Mouse (Mus musculus): ENCODE measurements around the gene Ang. TPM values are rescaled to one million over a fixed set of nuclear protein-coding genes. Genes with fewer than 3 reads are reported as not detected.

The Ang gene
- polyA plus RNA-seq (2016; fragmentation: Nextera tagmentation; extraction: Ambion mirVana), result 1.9 and 3.2 TPM in 2 replicates

DNA sequence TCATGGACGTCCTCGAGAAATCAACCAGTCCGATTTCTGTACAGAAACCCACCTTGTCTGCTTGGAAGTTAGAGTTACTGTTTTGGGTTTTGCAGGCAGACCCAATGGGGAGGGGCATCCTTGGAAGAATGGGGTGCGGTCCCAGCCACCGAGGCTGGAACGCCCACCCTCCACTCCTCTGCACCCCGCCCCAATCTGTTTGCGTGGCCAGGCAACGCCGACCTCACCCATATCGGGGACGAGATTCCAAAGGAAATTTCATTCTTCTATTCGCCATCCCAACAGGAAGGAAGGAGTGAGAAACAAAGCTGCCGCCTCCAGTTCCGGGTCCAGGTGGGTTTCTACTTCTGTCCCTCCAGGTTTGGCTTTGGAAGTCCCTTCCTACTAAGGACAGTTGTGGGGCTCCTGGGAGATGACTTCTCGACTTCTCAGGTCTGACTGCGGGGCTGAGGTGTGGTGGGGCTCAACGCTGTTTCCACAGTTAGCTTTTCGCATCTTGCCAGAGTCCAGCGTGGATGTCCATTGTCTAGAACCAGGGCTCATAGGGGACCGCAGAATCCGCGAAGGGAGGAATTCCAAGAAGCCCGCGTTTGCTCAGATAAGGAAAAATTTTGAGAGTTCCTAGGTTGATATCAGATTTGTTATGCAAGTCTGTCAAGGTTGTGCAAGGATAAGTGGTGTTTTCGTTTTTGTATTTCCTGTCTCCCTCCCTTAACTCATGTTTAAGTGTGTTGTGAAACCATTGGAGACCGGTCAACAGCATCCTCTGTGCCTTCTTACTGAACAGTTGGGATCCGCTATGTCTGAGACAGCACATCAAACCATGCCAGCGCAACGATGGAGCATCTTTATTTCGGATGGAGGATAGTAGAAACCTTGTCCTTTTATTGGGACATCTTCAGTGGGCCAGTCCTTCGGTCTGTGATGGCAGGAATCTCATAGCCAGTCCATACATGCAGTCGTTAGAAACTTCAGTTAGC, at the start of gene Ang, which contains the start of gene Rnase4:
Ang (plus strand) TSS at position 230 of the 980 bp plus-strand sequence.
Rnase4 (plus strand) TSS at position 157 of the 980 bp plus-strand sequence.
- Histone ChIP-seq H3K36me3 (no peaks in the 10 kb centered on the region), H3K9me3 (no peaks in the 10 kb centered on the region), H3K4me1 (0 out of 2 replicates have a peak, but pooled peaks cover 10% of the 10 kb centered on the region), H3K27ac (replicated peaks) (peak within 1 kb of the TSS; percentile 76), H3K27me3 (peaks cover 22% of the 10 kb centered on the region), H3K9ac (replicated peaks) (peak within 1 kb of the TSS; percentile 53), H3K4me3 (peak within 1 kb of the TSS; percentile 64), H3K4me2 (replicated peaks) (peak within 1 kb of the TSS; percentile 75)
- ATAC-seq (ENCODE audit: low FRiP score, low read depth), result peak; percentile 27; the same call in 1 of the 2 replicates
- 9% methylated on average over 33 of the region's 33 CpGs for WGBS

DNA sequence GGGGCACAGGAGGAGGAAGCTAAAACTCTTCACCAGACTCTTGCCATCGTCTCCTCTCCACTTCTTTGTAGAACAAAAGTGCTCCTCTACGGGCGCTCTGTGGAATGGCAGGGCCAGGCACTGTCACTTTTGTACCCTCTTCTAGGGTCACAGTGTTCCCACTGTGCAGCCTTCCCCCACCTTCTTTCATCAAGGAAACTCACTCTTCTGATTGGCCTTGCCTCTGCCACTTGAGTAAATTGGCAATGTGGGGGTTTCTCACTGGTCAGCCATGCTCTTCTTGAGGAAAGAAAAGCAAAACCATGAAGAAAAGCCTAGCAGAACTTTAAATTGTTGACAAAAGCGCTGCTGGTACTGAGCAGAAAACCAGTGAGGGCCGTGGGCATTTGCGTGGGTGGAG, 49.2 kb upstream of the Ang start, which contains the start of gene Rnase9:
Rnase9 (minus strand) TSS at position 101 of the 400 bp plus-strand sequence.
- Histone ChIP-seq H3K4me3 (no peak within 1 kb of the TSS), H3K9me3 (no peaks in the 10 kb centered on the region), H3K27ac (replicated peaks) (no peak within 1 kb of the TSS), H3K4me2 (replicated peaks) (no peak within 1 kb of the TSS), H3K9ac (replicated peaks) (no peak within 1 kb of the TSS), H3K4me1 (no peaks in the 10 kb centered on the region), H3K36me3 (no peaks in the 10 kb centered on the region), H3K27me3 (no peaks in the 10 kb centered on the region)
- WGBS, result 62% methylated on average over 6 of the region's 6 CpGs
- no peak for ATAC-seq (ENCODE audit: low FRiP score, low read depth)

DNA sequence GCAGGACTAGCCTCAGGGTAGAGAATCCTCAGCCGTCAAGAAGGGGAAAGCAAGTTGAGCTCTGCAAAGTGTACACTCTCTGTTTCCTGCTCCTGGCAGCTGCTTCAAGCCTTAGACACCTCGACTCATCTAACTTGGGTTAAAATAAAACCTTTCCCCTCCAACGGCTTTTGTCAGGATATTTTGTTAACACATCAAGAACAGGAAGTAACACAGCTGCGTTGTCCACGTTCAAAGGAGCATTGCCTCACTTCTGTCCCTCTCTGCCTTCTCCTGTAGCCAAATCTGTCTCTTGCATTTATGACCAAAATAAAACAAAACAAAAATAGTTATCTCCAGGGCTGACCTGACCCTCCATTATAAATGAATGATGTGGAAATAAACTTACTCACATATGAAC, 43.1 kb upstream of the Ang start:
- no peak overlapping the region for H3K4me3 ChIP-seq
- no peak overlapping the region for H3K4me2 ChIP-seq (replicated peaks)
- 81% methylated on average over 5 of the region's 5 CpGs for WGBS
- no peak overlapping the region for H3K9ac ChIP-seq (replicated peaks)
- 0 out of 2 replicates have a peak, but pooled peaks cover 4% of the 10 kb centered on the region for H3K27me3 ChIP-seq
- no peaks in the 10 kb centered on the region for H3K4me1 ChIP-seq
- H3K36me3 ChIP-seq, result no peaks in the 10 kb centered on the region
- no peak overlapping the region for H3K27ac ChIP-seq (replicated peaks)
- no peak for ATAC-seq (ENCODE audit: low FRiP score, low read depth)
- H3K9me3 ChIP-seq, result no peaks in the 10 kb centered on the region

DNA sequence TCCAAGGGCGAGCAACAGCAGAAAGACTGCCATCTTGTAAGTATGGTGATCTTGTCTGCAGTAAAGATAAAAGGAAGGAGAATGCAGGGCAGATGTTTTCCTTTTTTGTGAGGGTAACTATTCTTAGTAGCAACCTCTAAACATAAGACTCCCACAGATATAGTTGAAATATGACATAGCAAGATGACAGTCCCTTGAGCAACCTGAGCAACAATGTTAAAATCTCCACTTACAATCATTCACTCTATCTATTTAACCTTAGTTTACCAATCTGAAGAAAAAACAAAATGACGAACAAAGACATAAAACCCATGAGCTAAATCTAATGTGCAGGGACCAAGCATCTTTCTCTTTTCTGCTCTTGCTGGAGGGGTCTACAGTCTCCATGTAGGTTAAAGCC, 40.9 kb upstream of the Ang start, which contains the start of gene Rnase11:
Rnase11 (minus strand) TSS at position 101 of the 400 bp plus-strand sequence.
- no peaks in the 10 kb centered on the region for H3K36me3 ChIP-seq
- H3K27me3 ChIP-seq, result peaks cover 4% of the 10 kb centered on the region; the same call in 1 of the 2 replicates
- no peak within 1 kb of the TSS for H3K4me2 ChIP-seq (replicated peaks)
- no peak within 1 kb of the TSS for H3K27ac ChIP-seq (replicated peaks)
- no peak for ATAC-seq (ENCODE audit: low FRiP score, low read depth)
- H3K4me1 ChIP-seq, result peaks cover 12% of the 10 kb centered on the region; the same call in 1 of the 2 replicates
- no peaks in the 10 kb centered on the region for H3K9me3 ChIP-seq
- H3K9ac ChIP-seq (replicated peaks), result no peak within 1 kb of the TSS
- H3K4me3 ChIP-seq, result no peak within 1 kb of the TSS
- 93% methylated on average over 2 of the region's 2 CpGs for WGBS

DNA sequence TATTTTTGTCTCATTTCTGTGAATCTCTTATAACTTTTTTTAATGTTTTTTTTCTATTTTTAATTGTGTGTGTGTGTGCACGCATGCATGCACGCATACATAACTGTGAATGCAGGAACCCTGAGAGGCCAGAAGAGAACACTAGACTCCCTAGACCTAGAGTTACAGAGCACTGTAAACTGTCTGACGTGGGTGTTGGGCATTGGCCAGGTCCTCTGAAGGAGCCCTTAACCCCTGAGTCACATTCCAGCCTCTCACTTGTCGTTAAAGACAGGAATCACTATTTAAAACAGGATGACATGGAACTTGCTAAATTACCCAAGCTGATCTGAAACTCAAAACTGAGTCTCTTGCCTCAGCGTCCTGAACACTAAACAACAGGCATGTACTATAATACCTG, 39.0 kb upstream of the Ang start:
- H3K4me3 ChIP-seq, result no peak overlapping the region
- no peak overlapping the region for H3K4me2 ChIP-seq (replicated peaks)
- no peak overlapping the region for H3K27ac ChIP-seq (replicated peaks)
- H3K9ac ChIP-seq (replicated peaks), result no peak overlapping the region
- 67% methylated on average over 5 of the region's 5 CpGs for WGBS
- H3K9me3 ChIP-seq, result no peaks in the 10 kb centered on the region
- peaks cover 4% of the 10 kb centered on the region; the same call in 1 of the 2 replicates for H3K27me3 ChIP-seq
- H3K4me1 ChIP-seq, result peaks cover 12% of the 10 kb centered on the region; the same call in 1 of the 2 replicates
- ATAC-seq (ENCODE audit: low FRiP score, low read depth), result no peak
- H3K36me3 ChIP-seq, result no peaks in the 10 kb centered on the region

DNA sequence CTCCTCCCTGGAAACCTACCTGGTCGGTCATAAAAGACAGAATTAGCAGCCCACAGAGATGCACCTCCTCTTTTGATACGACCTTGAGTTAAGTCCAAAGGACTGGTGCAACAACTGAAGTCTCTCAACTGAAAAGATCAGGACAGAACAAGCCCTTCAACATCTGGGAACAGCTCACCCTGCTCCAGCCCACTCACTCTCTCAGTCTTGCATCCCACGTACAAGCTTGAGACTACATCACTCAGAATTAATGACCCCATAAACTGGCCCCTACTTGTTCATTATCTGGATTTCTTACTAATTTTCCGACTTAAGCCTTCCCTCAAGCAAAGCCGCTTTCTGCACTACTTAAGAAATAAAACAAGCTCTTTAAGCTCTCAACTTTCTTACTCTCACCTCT, 37.8 kb upstream of the Ang start:
- ATAC-seq (ENCODE audit: low FRiP score, low read depth), result no peak
- H3K4me2 ChIP-seq (replicated peaks), result no peak overlapping the region
- H3K27ac ChIP-seq (replicated peaks), result no peak overlapping the region
- H3K4me3 ChIP-seq, result no peak overlapping the region
- peaks cover 4% of the 10 kb centered on the region; the same call in 1 of the 2 replicates for H3K27me3 ChIP-seq
- no peaks in the 10 kb centered on the region for H3K36me3 ChIP-seq
- H3K9ac ChIP-seq (replicated peaks), result no peak overlapping the region
- H3K4me1 ChIP-seq, result peaks cover 12% of the 10 kb centered on the region; the same call in 1 of the 2 replicates
- no peaks in the 10 kb centered on the region for H3K9me3 ChIP-seq
- 39% methylated on average over 5 of the region's 5 CpGs for WGBS

DNA sequence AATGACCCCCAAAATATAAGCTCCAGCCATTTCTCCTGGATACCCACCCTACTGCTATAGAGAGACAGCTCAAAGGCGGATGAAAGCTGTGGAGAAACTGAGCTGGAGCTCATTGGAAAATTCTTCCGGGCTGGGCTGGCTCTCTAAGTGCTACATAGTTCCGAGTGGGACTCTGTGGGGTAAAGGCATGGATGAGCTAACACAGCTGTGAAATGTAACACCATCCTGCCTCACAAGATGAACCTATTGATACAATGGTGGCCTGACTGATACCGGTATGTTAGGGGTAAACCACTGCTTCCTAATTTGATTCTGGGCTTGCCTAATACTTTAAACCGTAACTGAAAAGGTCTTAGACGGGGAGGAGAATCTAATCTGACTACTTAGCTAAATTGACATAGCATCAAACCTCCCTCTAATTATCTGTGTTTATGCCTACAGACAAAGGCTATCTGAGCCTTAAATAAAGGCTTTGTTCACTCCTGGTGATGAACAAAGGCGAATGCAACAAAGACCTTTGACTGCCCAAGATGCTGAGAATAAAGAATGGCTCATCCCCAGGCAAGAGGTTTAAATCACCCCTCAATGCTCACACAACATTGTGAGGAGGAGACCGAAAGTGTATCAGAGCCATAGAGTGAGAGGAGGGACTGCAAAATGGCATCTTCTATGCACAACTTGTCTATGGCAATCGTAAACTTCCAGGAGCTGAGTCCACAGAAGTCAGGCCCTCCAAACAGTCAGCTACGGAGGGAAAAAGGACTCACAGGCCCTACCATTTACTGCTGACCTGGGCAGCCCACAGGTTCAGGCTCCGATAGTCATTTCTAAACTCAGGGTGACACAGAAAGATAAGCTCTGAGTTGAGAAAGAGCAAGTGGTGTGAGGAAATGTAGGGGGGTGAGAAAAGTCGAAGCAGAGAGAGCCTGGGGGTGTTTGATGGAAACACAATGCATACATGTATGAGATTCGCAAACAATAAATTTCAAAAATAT, 36.4 kb upstream of the Ang start:
- Histone ChIP-seq H3K4me1 (peaks cover 12% of the 10 kb centered on the region; the same call in 1 of the 2 replicates), H3K27ac (replicated peaks) (no peak overlapping the region), H3K9ac (replicated peaks) (no peak overlapping the region), H3K4me3 (no peak overlapping the region), H3K9me3 (no peaks in the 10 kb centered on the region), H3K4me2 (replicated peaks) (peak overlapping the region; percentile 2; the same call in 1 of the 2 replicates), H3K27me3 (peaks cover 4% of the 10 kb centered on the region; the same call in 1 of the 2 replicates), H3K36me3 (no peaks in the 10 kb centered on the region)
- ATAC-seq (ENCODE audit: low FRiP score, low read depth), result 0 out of 2 replicates have a peak, but pooled peaks have one; percentile 38
- WGBS, result 21% methylated on average over 13 of the region's 13 CpGs

DNA sequence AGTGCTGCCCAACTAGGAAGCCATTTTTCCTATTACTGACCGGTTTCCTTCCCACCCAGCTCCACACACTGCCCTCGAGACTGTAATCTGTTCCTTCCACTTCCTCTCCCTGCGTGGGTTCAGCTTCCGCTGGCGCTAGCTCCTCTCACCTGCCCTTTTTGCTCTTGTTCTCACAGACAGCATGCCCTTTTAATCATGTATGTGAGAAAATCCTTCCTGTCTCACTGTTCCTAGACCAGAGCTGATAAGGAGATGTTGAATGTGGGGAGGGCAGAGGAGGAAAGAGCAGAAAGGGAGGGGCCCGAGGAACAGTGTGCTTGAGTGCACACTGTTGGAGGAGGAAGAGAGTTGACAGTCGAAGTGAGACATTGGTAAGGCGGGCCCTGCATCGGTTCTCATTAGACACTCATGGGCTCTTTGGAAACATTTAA, 33.5 kb upstream of the Ang start, which contains the start of gene Rnase12:
Rnase12 (minus strand) TSS at position 261 of the 431 bp plus-strand sequence.
- 75% methylated on average over 9 of the region's 9 CpGs for WGBS

DNA sequence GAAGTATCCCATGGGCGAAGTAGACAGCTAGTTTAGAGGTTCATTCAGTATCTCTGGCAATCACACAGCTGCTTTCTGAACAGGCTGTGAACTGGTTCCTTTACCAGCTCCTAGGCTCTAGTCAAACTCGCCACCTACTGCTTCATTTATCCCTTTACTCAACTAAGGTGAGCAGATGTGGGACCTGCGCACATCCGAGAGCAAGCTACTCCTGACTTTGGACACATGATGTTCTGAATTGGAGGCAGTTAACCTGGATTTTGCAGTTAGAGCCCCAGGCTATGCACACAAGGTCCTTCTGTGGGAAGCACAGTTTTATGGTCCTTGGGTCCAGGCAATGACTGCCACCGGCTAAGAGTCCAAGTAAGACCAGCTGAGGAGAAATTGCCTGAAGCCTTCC, 30.2 kb upstream of the Ang start:
- Histone ChIP-seq H3K27me3 (no peaks in the 10 kb centered on the region), H3K4me2 (replicated peaks) (no peak overlapping the region), H3K4me3 (no peak overlapping the region), H3K4me1 (0 out of 2 replicates have a peak, but pooled peaks cover 2% of the 10 kb centered on the region), H3K9me3 (no peaks in the 10 kb centered on the region), H3K9ac (replicated peaks) (no peak overlapping the region), H3K27ac (replicated peaks) (no peak overlapping the region), H3K36me3 (no peaks in the 10 kb centered on the region)
- WGBS, result 89% methylated on average over 5 of the region's 5 CpGs
- no peak for ATAC-seq (ENCODE audit: low FRiP score, low read depth)

More for the DNA sequence above, 33.5 kb upstream of the Ang start, which contains the start of gene Rnase12:
- no peak within 1 kb of the TSS for H3K9ac ChIP-seq (replicated peaks)
- peaks cover 12% of the 10 kb centered on the region; the same call in 1 of the 2 replicates for H3K4me1 ChIP-seq
- no peak within 1 kb of the TSS for H3K27ac ChIP-seq (replicated peaks)
- H3K27me3 ChIP-seq, result no peaks in the 10 kb centered on the region; the same call in 1 of the 2 replicates
- no peaks in the 10 kb centered on the region for H3K36me3 ChIP-seq
- ATAC-seq (ENCODE audit: low FRiP score, low read depth), result no peak
- H3K4me2 ChIP-seq (replicated peaks), result no peak within 1 kb of the TSS
- H3K9me3 ChIP-seq, result no peaks in the 10 kb centered on the region
- no peak within 1 kb of the TSS for H3K4me3 ChIP-seq

DNA sequence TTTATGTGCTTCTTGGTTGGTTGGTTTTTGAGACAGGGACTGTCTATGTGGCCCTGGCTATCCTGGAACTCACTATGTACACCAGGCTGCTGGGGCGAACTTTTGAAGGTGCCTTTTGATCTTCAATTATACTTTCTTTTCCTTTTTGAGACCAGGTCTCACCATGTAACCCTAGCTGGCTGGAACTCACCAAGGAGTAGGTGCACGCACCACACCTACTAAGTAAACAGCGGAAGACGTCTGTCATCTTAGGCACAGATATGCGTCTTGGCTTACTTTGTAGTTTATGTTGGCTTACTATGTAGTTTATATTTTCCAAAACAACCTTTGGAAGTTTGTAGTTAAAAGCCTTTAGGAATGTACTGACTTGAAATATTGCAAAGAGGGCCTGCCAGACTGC, 22.0 kb upstream of the Ang start:
- WGBS, result 92% methylated on average over 5 of the region's 5 CpGs
- 0 out of 2 replicates have a peak, but pooled peaks cover 4% of the 10 kb centered on the region for H3K27me3 ChIP-seq
- no peaks in the 10 kb centered on the region for H3K9me3 ChIP-seq
- no peak for ATAC-seq (ENCODE audit: low FRiP score, low read depth)
- no peaks in the 10 kb centered on the region for H3K4me1 ChIP-seq
- no peaks in the 10 kb centered on the region for H3K36me3 ChIP-seq
- no peak overlapping the region for H3K9ac ChIP-seq (replicated peaks)
- H3K27ac ChIP-seq (replicated peaks), result no peak overlapping the region
- no peak overlapping the region for H3K4me3 ChIP-seq
- H3K4me2 ChIP-seq (replicated peaks), result no peak overlapping the region

DNA sequence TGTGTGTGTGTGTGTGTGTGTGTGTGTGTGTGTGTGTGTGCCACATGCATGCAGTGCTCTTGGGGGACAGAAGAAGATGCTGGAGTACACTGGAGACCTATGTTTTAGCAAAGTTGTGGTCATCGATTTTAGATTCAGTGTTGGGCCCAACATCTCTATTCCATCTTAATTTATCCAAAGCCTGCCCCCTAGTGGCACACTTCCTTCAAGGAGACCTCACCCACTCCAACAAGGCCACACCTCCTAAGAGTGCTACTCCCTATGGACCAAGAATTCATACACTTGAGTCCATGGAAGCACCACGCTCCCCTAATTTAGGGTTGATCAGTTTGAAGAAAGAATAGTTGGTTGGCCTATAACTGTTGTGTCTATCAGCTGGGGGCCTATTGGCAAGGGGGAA, 21.3 kb upstream of the Ang start:
- Histone ChIP-seq H3K27me3 (0 out of 2 replicates have a peak, but pooled peaks cover 4% of the 10 kb centered on the region), H3K4me3 (no peak overlapping the region), H3K27ac (replicated peaks) (no peak overlapping the region), H3K4me1 (no peaks in the 10 kb centered on the region), H3K9ac (replicated peaks) (no peak overlapping the region), H3K4me2 (replicated peaks) (no peak overlapping the region), H3K9me3 (no peaks in the 10 kb centered on the region), H3K36me3 (no peaks in the 10 kb centered on the region)
- ATAC-seq (ENCODE audit: low FRiP score, low read depth), result no peak
- WGBS, result 80% methylated on average over 2 of the region's 2 CpGs
